Mouse (Mus musculus) layer of hippocampus, postnatal 10 days (tissue): ENCODE measurements around the gene Slc18b1. TPM values are rescaled to one million over a fixed set of nuclear protein-coding genes. Genes with fewer than 3 reads are reported as not detected.
"Not testable (repeated sequence)": the region's sequence is repeated elsewhere in the genome, so short reads cannot be mapped to it uniquely, and the experiment has no call there.

Experiments
- DNase-seq, 2 experiments: peaks; one replicate each; pipeline ENCODE4 v3.0.0; 2021; ENCODE audit warnings: low spot score in 2 of 2
- long read RNA-seq: library from polyadenylated mRNA; stranded (forward); transcript quantifications from one replicate; pipeline ENCODE4 v2.0.0, GENCODE M21; 2023
- total RNA-seq, 2 experiments: library from RNA; stranded (reverse); gene quantifications; 2 replicates each; pipeline ENCODE4 v1.2.3; 2021

Slc18b1 gene
- 10 to 100 TPM; 18.2 to 22.0 TPM for total RNA-seq
- long read RNA-seq, partial matches to known transcripts = 0 of 3 reads
- long read RNA-seq, other reads (novel, unspliced or antisense) = 1 of 3 reads

DNA sequence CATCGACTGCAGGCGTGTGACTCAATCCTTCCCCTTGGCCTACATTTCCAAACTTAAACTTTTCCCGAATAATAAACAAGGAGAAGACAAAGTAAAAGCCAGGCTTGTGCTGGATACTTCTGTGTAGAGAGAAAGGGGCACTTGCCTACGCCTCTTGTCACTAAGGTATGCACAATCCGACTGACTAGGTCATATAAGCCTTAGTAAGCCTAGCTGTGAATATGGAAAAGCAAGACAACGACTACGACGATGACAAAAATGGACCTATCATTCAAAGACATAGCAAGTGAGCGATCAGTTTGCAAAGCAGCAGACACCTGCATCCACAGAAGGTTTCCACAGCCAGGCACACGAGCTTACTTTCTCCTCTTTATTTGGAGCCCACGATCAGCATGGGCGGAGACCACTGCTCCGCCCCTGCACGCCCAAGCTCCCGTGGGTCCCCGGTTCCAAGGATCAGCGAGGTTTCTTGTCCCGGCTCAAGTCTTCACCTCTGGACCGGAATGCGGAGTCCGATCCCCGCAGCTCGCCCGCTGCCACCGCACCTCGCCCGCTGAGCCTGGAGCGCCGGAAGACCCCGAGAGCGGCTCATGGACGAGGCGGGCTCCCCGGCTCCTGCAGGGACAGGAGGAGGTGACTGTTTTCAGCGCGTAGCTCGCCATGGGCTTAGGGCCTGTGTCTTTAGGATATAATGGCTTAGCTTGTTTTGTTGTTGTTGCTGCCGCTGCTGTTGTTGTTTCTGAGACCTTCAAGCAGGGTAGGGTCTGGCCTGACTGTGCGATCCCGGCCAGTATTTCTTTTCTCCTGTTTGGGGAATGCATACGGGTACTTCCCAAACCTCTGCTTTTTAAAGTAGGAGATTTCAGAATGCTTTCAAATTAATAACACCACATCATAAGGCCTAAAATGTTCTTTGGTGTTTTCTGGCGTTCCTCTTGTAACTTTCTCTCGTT lies at the start of gene Slc18b1:
TSS of gene Slc18b1 (plus strand) at position 436 of the 953 bp plus-strand sequence.
- peak; percentile 51 to 67 for DNase-seq

DNA sequence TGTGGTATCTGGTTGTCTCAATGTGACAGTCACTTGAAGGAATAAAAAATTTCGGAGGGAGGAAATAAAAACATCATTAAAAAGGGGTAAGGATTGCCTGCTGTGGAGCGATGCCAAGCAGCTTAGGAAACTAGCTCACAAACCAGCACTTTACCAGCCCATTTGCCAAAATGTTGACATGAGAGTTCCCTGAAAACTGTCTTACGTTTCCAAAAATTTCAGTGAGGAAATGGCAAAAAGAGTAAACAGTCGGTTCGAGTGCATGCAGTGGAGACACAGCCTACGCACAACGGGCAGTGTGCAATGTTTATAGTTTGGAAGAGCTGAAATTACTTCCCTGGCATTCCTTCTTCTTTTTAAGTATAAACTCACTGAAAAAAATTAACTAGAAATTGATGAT lies 42.6 kb upstream of the Slc18b1 start:
- DNase-seq = no peak

DNA sequence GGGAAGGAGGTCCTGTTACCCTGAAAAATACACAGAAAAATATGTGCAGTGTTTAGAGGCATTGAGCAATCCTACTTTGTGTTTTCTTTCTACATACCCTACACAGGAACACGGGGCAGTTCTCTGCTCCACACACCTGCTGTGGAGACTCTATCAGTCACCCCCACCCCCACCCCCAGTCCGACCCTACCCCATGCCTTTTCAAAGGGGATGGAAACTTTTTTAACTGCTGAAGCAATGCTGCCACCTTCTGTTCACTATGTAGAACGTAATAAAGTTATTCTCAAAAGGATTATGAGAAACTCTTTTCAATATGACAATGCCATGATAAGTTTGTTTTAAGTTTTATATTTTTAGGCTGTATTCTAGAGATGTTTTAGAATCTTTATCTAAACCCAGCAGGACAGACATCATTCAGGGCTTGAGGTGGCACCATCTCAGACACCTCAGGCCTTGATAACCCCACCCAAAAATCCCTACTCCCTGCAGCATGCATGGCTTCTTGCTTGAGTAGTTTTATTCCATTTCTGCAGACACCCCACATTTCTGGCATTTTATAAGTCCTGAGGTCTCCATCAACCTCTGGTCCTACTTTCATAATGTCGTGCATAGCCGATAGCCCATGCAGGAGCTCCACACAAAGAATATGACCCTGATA lies 19.4 kb upstream of the Slc18b1 start:
- no peak for DNase-seq

DNA sequence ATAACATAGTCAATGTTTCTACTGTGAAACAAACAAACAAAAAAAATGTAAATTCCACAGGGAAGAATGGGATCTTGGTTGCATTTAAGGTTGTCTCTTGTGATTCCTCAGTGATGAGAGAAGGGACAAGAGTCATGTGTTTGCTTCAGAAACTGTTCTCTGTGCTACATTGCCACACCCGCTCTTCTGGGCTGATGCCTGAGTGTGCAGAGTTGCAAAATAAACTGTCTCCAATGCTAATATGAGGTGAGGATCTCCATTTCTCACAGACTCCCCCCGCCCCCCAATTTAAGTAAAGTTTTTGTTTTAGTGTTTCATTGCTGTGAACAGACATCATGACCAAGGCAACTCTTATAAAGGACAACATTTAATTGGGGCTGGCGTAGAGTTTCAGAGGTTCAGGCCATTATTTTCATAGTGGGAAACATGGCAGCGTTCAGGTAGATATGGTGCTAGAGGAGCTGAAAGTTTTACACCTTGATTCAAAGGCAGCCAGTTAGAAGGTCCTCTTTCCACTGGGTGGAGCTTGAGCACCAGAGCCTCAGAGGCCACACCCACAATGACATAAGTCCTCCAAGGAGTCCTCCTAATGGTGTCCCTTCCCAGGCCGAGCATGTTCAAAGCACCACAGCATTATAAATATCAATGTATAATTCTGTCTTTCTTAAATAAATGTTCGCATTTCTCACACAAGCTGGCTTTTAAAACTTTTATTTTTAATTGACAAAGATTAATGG lies 16.1 kb upstream of the Slc18b1 start:
- DNase-seq = no peak

GRCm38 (mm10) chr10:23781760-23782735 lies 14.7 kb upstream of the Slc18b1 start:
- DNase-seq = no peak

- DNase-seq = no peak
These were observed 13.8 kb upstream of the Slc18b1 start for GRCm38 (mm10) chr10:23782855-23783492.

DNA sequence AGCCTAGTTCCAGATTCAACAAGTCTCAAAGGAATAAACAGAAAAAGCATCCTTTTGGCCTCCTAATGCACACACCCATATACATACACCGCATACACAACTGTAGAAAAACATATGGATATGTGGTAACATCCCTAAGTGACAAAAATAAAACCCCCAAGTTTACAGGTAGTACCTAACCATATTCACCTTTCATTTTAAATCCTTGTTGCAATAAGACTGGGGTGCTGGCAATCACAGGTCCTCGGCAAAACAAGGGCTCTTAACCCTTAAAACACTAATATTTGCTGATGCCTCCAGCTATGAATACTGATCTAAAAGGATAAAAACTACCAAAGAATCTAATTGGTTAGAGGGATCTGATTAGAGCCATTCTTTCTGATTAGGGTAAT lies 13.3 kb upstream of the Slc18b1 start:
- DNase-seq = no peak

- DNase-seq = no peak
These were observed 12.7 kb upstream of the Slc18b1 start for GRCm38 (mm10) chr10:23784121-23784520.

DNA sequence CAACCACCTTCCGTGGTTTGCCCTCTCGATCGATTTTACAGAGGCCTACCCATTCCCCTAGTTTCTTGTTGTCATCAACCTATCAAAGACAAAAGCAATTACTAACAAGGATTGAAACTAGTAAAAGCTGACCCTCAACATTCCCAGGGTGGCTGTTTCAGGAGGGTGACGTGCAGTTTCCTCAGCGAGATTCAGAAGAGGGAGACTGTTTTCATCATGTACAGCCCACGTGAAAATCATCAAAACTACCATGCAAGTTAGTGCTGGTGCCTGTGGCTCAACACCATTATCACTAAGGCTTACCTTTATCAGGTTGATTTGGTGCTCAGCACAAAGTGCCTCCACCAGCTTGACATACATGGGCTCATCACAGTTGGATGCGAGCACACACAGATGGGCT lies 11.2 kb upstream of the Slc18b1 start:
- DNase-seq = not testable (repeated sequence)

DNA sequence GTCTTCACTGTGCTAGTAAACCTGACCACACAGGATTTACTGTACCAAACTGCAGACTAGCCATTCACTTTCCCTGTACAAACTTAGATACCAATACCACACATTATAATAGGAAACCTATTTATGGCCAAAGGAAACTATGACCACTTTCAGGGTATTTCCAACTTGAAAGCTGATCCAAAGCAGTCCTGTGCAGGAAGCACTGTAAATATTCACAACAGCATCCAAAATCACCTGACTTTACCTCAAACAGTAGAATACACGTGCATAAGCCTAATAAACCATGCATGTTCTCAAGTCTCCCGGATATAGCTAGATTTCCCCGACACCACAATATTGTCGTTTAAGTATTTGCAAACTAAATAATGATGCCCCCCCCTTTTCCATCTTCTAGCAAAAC lies 10.7 kb upstream of the Slc18b1 start:
- no peak for DNase-seq

GRCm38 (mm10) chr10:23786631-23787038 lies 10.2 kb upstream of the Slc18b1 start:
- DNase-seq = not testable (repeated sequence)

GRCm38 (mm10) chr10:23787062-23787821 lies 9.5 kb upstream of the Slc18b1 start, which contains the start of gene Rps12:
Gene Rps12 (minus strand): TSS chr10:23787275.
- peak; percentile 99 for DNase-seq

GRCm38 (mm10) chr10:23788056-23788600 lies 8.7 kb upstream of the Slc18b1 start:
- no peak for DNase-seq

DNA sequence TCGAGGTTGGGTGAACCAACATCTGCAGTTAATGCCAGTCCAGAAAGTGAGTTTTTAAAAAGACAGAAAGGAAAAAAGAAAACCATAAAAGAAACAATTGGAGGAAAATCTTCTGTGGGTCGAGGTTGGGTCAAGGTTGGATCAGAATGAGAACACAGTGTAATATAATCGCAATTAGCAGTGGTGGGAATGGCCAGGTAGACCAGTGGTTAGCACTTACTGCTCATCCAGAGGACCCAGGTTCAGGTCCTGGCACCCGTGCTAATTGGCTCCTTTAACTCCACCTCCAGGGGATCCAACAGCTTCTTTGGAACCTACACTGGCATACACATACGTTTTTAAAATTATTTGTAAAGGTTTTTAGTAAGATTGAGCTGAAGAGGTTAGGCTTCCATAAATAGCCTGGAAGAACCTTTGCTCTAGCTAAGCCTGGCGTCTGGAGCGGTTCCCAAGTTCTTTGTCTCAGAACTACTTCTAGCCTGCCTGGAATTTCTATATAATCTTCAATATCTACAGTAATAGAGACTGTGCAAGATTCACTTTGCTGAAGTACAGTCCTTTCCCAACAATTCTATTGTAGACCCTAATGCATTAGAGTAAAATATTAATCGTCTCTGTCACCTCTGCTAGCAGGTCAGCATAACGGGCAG lies 790 bp upstream of the Slc18b1 start:
- no peak for DNase-seq

DNA sequence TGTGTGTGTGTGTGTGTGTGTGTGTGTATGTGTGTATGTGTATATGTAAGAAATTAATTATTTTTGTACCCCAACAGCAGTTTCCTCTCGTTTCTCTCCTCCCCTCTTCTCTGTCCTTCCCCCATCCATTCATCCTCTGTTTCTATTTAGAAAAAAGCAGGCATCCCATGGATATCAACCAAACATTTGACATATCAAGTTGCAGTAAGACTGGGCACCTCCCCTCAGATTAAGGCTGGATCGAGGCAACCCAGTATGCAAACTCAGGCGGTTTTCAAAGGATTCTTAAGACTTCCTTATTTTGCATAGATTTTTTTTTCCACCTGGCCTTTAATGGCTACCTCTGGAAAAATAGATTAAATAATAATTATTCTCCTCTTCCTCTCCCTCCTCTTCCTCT lies 820 bp downstream of the Slc18b1 start:
- DNase-seq = no peak

GRCm38 (mm10) chr10:23798142-23798541 lies 1.4 kb downstream of the Slc18b1 start:
- DNase-seq = no peak

DNA sequence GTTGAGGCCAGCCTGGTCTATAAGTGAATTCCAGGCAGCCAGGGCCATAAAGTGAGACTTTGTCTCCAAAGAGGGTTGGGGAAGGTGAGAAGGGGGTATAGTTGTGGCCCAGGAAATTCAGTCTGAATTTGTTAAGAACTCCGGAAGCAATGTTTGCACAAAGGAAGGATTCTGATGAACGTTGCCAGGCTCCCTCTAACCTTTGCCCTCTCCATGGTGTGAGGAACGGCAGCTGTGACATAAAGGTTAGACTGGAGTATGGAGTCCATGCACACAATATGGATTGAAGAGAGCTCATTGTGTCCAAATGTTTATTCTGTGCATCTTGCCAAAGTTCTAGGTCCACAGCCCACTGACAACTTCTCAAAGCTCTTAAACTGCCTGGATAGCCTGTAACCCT lies 3.1 kb downstream of the Slc18b1 start:
- no peak for DNase-seq

GRCm38 (mm10) chr10:23802911-23803310 lies 6.1 kb downstream of the Slc18b1 start:
- DNase-seq = no peak
